Mouse (Mus musculus) brain, embryonic 14.5 days (tissue): ENCODE results near the gene Trim28.

Experiments
- CTCF ChIP-seq: fragments of 200-500 bp; IDR thresholded peaks from 2 replicates; pipeline ENCODE4 v1.5.1; 2012; ENCODE audit warnings: inconsistent platforms, mild to moderate bottlenecking, moderate library complexity, borderline replicate concordance; ENCODE audit not compliant: insufficient read depth, insufficient read length; ENCODE audit errors: extremely low read depth
- POLR2A ChIP-seq: fragments of 200-500 bp; IDR thresholded peaks from 2 replicates; pipeline ENCODE4 v1.6.1; 2012; ENCODE audit warnings: mild to moderate bottlenecking, inconsistent platforms, borderline replicate concordance; ENCODE audit not compliant: poor library complexity, insufficient read depth, insufficient read length, severe bottlenecking; ENCODE audit errors: extremely low read depth

DNA sequence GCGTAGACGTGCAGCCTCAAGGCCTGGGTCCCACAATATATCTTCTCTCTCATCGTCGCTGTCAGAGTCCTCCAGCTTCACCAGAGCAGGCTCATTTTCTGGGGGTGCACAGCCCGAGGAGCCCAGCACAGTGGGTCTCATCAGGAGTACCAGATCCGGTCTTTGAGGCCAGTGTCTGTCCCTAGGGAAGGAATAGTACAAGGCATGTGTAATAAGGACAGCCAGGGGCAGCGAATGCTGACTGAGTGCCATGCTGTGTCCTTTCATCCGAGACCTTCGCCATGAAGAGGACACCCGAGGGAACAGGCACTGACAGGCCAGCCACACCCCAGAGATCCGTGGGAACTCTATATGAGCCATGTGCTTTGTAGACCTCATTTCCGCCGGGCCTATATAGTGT lies 54.1 kb downstream of the Trim28 start:
- no peak for TF ChIP-seq CTCF
- no peak for TF ChIP-seq POLR2A
